Mouse (Mus musculus) embryonic facial prominence, embryonic 11.5 days (tissue): Measurements from ENCODE around the gene Fam234b. TPM values are rescaled to one million over a fixed set of nuclear protein-coding genes. Genes with fewer than 3 reads are reported as not detected.

ENCODE experiments used
- ATAC-seq: fragments of 200-750 bp; cut with Nextera tagmentation; replicated peaks from 2 replicates; pipeline ENCODE4 v1.8.0; 2017; ENCODE audit warnings: low read depth; ENCODE audit not compliant: insufficient number of reproducible peaks, low FRiP score, low TSS enrichment
- DNase-seq: peaks from one replicate; pipeline ENCODE4 v3.0.0-alpha.2; 2015; ENCODE audit warnings: low spot score
- H3K27ac ChIP-seq: fragments of 300-500 bp; sonication (generic); replicated peaks from 2 replicates; pipeline ENCODE4 v1.5.1; 2014; ENCODE audit warnings: mild to moderate bottlenecking, low read depth, low read length, control low read depth
- H3K27me3 ChIP-seq: fragments of 300-500 bp; sonication (generic); 2 replicates; pipeline ENCODE4 v1.6.1; 2014; ENCODE audit warnings: mild to moderate bottlenecking, low read length, moderate library complexity, mixed read lengths; ENCODE audit not compliant: control insufficient read depth, insufficient read depth
- H3K36me3 ChIP-seq: fragments of 300-500 bp; sonication (generic); replicated peaks from 2 replicates; pipeline ENCODE4 v1.6.1; 2014; ENCODE audit warnings: low read depth, mild to moderate bottlenecking, low read length, moderate library complexity, mixed read lengths; ENCODE audit not compliant: control insufficient read depth, insufficient read depth
- H3K4me1 ChIP-seq: fragments of 300-500 bp; sonication (generic); 2 replicates; pipeline ENCODE4 v1.6.1; 2014; ENCODE audit warnings: low read length, mixed read lengths; ENCODE audit not compliant: control insufficient read depth, insufficient read depth
- H3K4me2 ChIP-seq: fragments of 300-500 bp; sonication (generic); 2 replicates; pipeline ENCODE4 v1.6.1; 2014; ENCODE audit warnings: low read depth, mild to moderate bottlenecking, control low read depth, low read length, moderate library complexity
- H3K4me3 ChIP-seq: fragments of 300-500 bp; sonication (generic); 2 replicates; pipeline ENCODE4 v1.5.1; 2014; ENCODE audit warnings: low read depth, low read length, control low read depth
- H3K9ac ChIP-seq: fragments of 300-500 bp; sonication (generic); replicated peaks from 2 replicates; pipeline ENCODE4 v1.6.1; 2014; ENCODE audit warnings: mild to moderate bottlenecking, control low read depth, low read length
- H3K9me3 ChIP-seq: fragments of 300-500 bp; sonication (generic); replicated peaks from 2 replicates; pipeline ENCODE4 v1.6.1; 2016; ENCODE audit warnings: mild to moderate bottlenecking, low read length, inconsistent platforms, mixed read lengths; ENCODE audit not compliant: control insufficient read depth
- WGBS: fragments of 180-500 bp; shearing (Covaris S2); extraction: QIAGEN DNeasy Blood & Tissue Kit; methylation state at CpG from one replicate; pipeline ENCODE4 v1.1.7; 2014; 5-methylcytosine and 5-hydroxymethylcytosine counted together
- polyA plus RNA-seq: library from polyadenylated mRNA; unstranded; fragments of >200 nt; fragmentation: Nextera tagmentation; extraction: Ambion mirVana; gene quantifications from 2 replicates; pipeline ENCODE4 v1.2.1, GENCODE M21; 2014

Gene Fam234b
- polyA plus RNA-seq, 1 experiment from 2014 or later = 25.0 TPM

- Histone ChIP-seq H3K36me3 (no peaks in the 10 kb centered on the region), H3K4me1 (no peaks in the 10 kb centered on the region), H3K4me3 (no peak overlapping the region), H3K27ac (no peak overlapping the region), H3K9ac (no peak overlapping the region), H3K9me3 (no peaks in the 10 kb centered on the region), H3K4me2 (no peak overlapping the region), H3K27me3 (no peaks in the 10 kb centered on the region)
- ATAC-seq (no peak), DNase-seq (no peak)
- WGBS = 43% methylated on average over 8 of the region's 8 CpGs
These were observed 13.8 kb upstream of the Fam234b start for GRCm38 (mm10) chr6:135183961-135184360.

- 70% methylated on average over 10 of the region's 10 CpGs for WGBS
These were observed 10.5 kb upstream of the Fam234b start for GRCm38 (mm10) chr6:135187076-135187917.

GRCm38 (mm10) chr6:135188629-135189028 is 9.1 kb upstream of the Fam234b start:
- no peaks in the 10 kb centered on the region for H3K36me3 ChIP-seq
- WGBS = 71% methylated on average over 4 of the region's 4 CpGs
- no peaks in the 10 kb centered on the region for H3K27me3 ChIP-seq
- no peak for ATAC-seq
- DNase-seq = no peak
- no peaks in the 10 kb centered on the region for H3K9me3 ChIP-seq
- H3K27ac ChIP-seq = no peak overlapping the region
- no peak overlapping the region for H3K4me3 ChIP-seq
- H3K4me1 ChIP-seq = peaks cover 2% of the 10 kb centered on the region
- no peak overlapping the region for H3K4me2 ChIP-seq
- H3K9ac ChIP-seq = no peak overlapping the region

More at GRCm38 (mm10) chr6:135187076-135187917, 10.5 kb upstream of the Fam234b start:
- no peak for ATAC-seq
- Histone ChIP-seq H3K4me3 (no peak overlapping the region), H3K9me3 (no peaks in the 10 kb centered on the region), H3K9ac (no peak overlapping the region), H3K4me2 (no peak overlapping the region), H3K4me1 (no peaks in the 10 kb centered on the region), H3K27me3 (no peaks in the 10 kb centered on the region), H3K36me3 (no peaks in the 10 kb centered on the region), H3K27ac (no peak overlapping the region)
- DNase-seq = no peak

GRCm38 (mm10) chr6:135190122-135190521 is 7.7 kb upstream of the Fam234b start:
- no peaks in the 10 kb centered on the region for H3K36me3 ChIP-seq
- H3K4me1 ChIP-seq = peaks cover 4% of the 10 kb centered on the region
- H3K27ac ChIP-seq = no peak overlapping the region
- no peak overlapping the region for H3K4me2 ChIP-seq
- WGBS = 58% methylated on average over 6 of the region's 6 CpGs
- no peak overlapping the region for H3K9ac ChIP-seq
- no peaks in the 10 kb centered on the region for H3K9me3 ChIP-seq
- H3K4me3 ChIP-seq = no peak overlapping the region
- DNase-seq (no peak), ATAC-seq (no peak)
- no peaks in the 10 kb centered on the region for H3K27me3 ChIP-seq

GRCm38 (mm10) chr6:135191906-135192305 is 5.9 kb upstream of the Fam234b start:
- Histone ChIP-seq H3K27me3 (no peaks in the 10 kb centered on the region), H3K4me3 (no peak overlapping the region), H3K9ac (no peak overlapping the region), H3K36me3 (no peaks in the 10 kb centered on the region), H3K4me1 (peaks cover 4% of the 10 kb centered on the region), H3K4me2 (no peak overlapping the region), H3K27ac (no peak overlapping the region), H3K9me3 (no peaks in the 10 kb centered on the region)
- DNase-seq (no peak), ATAC-seq (no peak)
- WGBS = 88% methylated on average over 1 of the region's 1 CpGs

- 65% methylated on average over 8 of the region's 8 CpGs for WGBS
- Histone ChIP-seq H3K9me3 (no peaks in the 10 kb centered on the region), H3K9ac (no peak overlapping the region), H3K4me1 (peaks cover 4% of the 10 kb centered on the region), H3K36me3 (no peaks in the 10 kb centered on the region), H3K4me2 (no peak overlapping the region), H3K27me3 (no peaks in the 10 kb centered on the region), H3K4me3 (no peak overlapping the region), H3K27ac (no peak overlapping the region)
- ATAC-seq (no peak), DNase-seq (no peak)
These were observed 4.8 kb upstream of the Fam234b start for GRCm38 (mm10) chr6:135192993-135193392.

- H3K27me3 ChIP-seq = no peaks in the 10 kb centered on the region
- H3K36me3 ChIP-seq = no peaks in the 10 kb centered on the region
- no peak overlapping the region for H3K4me3 ChIP-seq
- ATAC-seq (no peak), DNase-seq (no peak)
- H3K4me2 ChIP-seq = no peak overlapping the region
- H3K9me3 ChIP-seq = no peaks in the 10 kb centered on the region
- H3K4me1 ChIP-seq = peaks cover 4% of the 10 kb centered on the region
- H3K27ac ChIP-seq = no peak overlapping the region
- H3K9ac ChIP-seq = no peak overlapping the region
- 28% methylated on average over 4 of the region's 4 CpGs for WGBS
These were observed 4.0 kb upstream of the Fam234b start for GRCm38 (mm10) chr6:135193733-135194132.

- Histone ChIP-seq H3K4me3 (no peak overlapping the region), H3K9ac (no peak overlapping the region), H3K27me3 (no peaks in the 10 kb centered on the region), H3K9me3 (no peaks in the 10 kb centered on the region), H3K27ac (no peak overlapping the region), H3K4me1 (peaks cover 4% of the 10 kb centered on the region), H3K4me2 (no peak overlapping the region), H3K36me3 (no peaks in the 10 kb centered on the region)
- WGBS = 73% methylated on average over 4 of the region's 4 CpGs
- no peak for ATAC-seq
- DNase-seq = no peak
These were observed 2.9 kb upstream of the Fam234b start for GRCm38 (mm10) chr6:135194907-135195306.
